Mouse (Mus musculus): ENCODE results near the gene Cyp4f14. TPM values are rescaled to one million over a fixed set of nuclear protein-coding genes. Genes with fewer than 3 reads are reported as not detected.

Gene Cyp4f14
- polyA plus RNA-seq (2015; fragmentation: Nextera tagmentation; extraction: Ambion mirVana), result 0.10 TPM in 1 of 2 replicates, not detected in the other

DNA sequence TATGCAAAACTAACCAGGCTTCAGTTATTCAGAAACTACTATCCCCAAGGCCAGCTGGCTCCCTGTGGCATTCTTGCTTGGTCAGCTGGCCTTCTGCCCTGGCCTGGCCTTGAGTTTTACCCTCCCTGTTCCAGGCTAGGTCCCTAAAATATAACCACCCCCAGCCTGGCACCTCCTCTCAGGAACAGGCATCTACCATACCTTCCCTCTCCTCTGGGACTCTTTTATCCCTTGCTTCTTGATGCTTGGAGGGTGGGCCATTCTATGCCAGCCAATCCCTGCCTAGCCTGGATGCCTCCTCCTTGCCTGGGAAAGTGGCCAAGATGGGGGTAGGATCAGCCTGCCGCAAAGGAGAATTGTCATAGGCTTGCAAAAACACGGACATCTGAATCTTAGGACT, at the start of gene Cyp4f14:
Gene Cyp4f14, minus strand, starts transcription at position 212 of the 400 bp plus-strand sequence.
- WGBS, result 45% methylated on average over 2 of the region's 2 CpGs
- no peaks in the 10 kb centered on the region for H3K36me3 ChIP-seq
- H3K4me2 ChIP-seq (replicated peaks), result no peak within 1 kb of the TSS
- H3K9me3 ChIP-seq, result no peaks in the 10 kb centered on the region
- no peaks in the 10 kb centered on the region for H3K27me3 ChIP-seq
- ATAC-seq (replicated peaks), result no peak
- H3K9ac ChIP-seq (replicated peaks), result no peak within 1 kb of the TSS
- no peak within 1 kb of the TSS for H3K27ac ChIP-seq (replicated peaks)
- no peak within 1 kb of the TSS for H3K4me3 ChIP-seq
- no peaks in the 10 kb centered on the region for H3K4me1 ChIP-seq

DNA sequence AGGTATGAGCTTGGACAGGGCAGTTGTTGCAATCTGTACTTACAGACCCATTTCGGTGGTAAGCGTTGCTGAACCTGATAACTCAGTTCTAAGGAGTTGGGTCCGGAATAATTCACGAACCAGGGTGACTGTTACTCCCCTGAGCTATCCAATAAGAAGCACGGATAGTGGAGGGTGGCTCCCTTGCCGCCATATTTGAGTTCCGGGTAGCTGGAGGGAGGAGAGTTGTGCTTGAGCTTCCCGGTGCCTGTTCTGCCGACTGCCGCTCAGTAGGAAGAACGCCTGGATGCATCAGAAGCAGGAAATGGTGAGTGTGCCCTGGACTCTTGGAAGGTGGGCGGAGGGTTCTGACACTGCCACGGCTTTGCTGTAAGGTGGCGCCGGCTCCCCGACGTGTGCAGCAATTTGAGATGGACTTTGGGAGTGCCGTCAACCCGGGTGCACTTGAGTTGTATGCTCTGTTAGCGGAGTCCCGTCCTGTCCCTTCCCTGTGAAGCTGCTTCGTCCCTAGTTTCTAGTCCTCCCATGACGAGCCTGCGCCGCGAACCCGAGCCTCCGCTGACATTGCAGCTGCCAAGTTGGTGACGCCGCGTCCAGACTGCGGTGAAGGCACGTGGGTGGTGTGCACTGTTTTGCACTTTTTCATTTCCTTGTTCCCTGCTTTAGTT, 48.6 kb upstream of the Cyp4f14 start, which contains the start of gene Zfp472:
Gene Zfp472, plus strand, starts transcription at position 192 of the 668 bp plus-strand sequence.
- H3K27me3 ChIP-seq, result no peaks in the 10 kb centered on the region
- peaks cover 21% of the 10 kb centered on the region for H3K4me1 ChIP-seq
- H3K4me3 ChIP-seq, result peak within 1 kb of the TSS; percentile 92
- no peaks in the 10 kb centered on the region for H3K36me3 ChIP-seq
- WGBS, result under 1% methylated on average over 33 of the region's 33 CpGs
- no peaks in the 10 kb centered on the region for H3K9me3 ChIP-seq
- peak; percentile 100 for ATAC-seq (replicated peaks)
- H3K4me2 ChIP-seq (replicated peaks), result peak within 1 kb of the TSS; percentile 85
- peak within 1 kb of the TSS; percentile 84 for H3K27ac ChIP-seq (replicated peaks)
- H3K9ac ChIP-seq (replicated peaks), result peak within 1 kb of the TSS; percentile 80

GRCm38 (mm10) chr17:32965253-32965622, 48.1 kb upstream of the Cyp4f14 start:
- under 1% methylated on average over 14 of the region's 14 CpGs for WGBS

DNA sequence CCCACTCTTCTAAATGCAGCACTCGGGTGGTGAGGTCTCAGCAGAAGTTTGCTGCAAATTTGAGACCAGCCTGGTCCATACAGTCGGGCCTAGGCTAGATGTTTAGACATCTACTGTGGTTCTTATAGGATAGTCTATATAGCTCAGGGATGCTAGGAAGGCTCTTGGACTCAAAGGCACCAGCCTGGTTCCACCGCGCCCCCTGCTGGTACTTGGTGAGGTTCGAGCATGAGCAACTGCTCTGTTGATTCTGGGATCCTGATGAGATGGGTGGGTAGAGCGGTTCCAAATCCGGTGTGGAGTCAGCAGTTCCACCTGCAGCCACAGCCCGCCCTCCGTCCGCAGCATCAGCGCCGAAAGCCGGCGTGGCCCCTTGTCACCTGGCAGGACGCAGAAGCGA, 34.3 kb upstream of the Cyp4f14 start:
- 32% methylated on average over 16 of the region's 16 CpGs for WGBS
- no peaks in the 10 kb centered on the region for H3K9me3 ChIP-seq
- H3K36me3 ChIP-seq, result no peaks in the 10 kb centered on the region
- H3K4me3 ChIP-seq, result no peak overlapping the region
- no peak for ATAC-seq (replicated peaks)
- H3K27me3 ChIP-seq, result no peaks in the 10 kb centered on the region
- peaks cover 13% of the 10 kb centered on the region for H3K4me1 ChIP-seq
- H3K27ac ChIP-seq (replicated peaks), result no peak overlapping the region
- H3K4me2 ChIP-seq (replicated peaks), result no peak overlapping the region
- no peak overlapping the region for H3K9ac ChIP-seq (replicated peaks)

More at GRCm38 (mm10) chr17:32965253-32965622, 48.1 kb upstream of the Cyp4f14 start:
- Histone ChIP-seq H3K36me3 (no peaks in the 10 kb centered on the region), H3K27me3 (no peaks in the 10 kb centered on the region), H3K4me3 (peak overlapping the region; percentile 92), H3K9me3 (no peaks in the 10 kb centered on the region), H3K27ac (replicated peaks) (peak overlapping the region; percentile 84; the same call in 1 of the 2 replicates), H3K4me1 (peaks cover 21% of the 10 kb centered on the region), H3K4me2 (replicated peaks) (peak overlapping the region; percentile 85), H3K9ac (replicated peaks) (peak overlapping the region; percentile 64)
- ATAC-seq (replicated peaks), result peak; percentile 74

- no peak for ATAC-seq (replicated peaks)
- WGBS, result 83% methylated on average over 11 of the region's 11 CpGs
- H3K4me3 ChIP-seq, result no peak overlapping the region
Measured at GRCm38 (mm10) chr17:32951006-32951405, 33.9 kb upstream of the Cyp4f14 start.

GRCm38 (mm10) chr17:32950136-32950535, 33.0 kb upstream of the Cyp4f14 start:
- WGBS, result 88% methylated on average over 3 of the region's 3 CpGs
- H3K9ac ChIP-seq (replicated peaks), result no peak overlapping the region
- H3K4me1 ChIP-seq, result peaks cover 16% of the 10 kb centered on the region
- no peaks in the 10 kb centered on the region for H3K9me3 ChIP-seq
- H3K4me3 ChIP-seq, result no peak overlapping the region
- H3K36me3 ChIP-seq, result no peaks in the 10 kb centered on the region
- no peaks in the 10 kb centered on the region for H3K27me3 ChIP-seq
- no peak overlapping the region for H3K4me2 ChIP-seq (replicated peaks)
- no peak for ATAC-seq (replicated peaks)
- H3K27ac ChIP-seq (replicated peaks), result no peak overlapping the region

More at GRCm38 (mm10) chr17:32951006-32951405, 33.9 kb upstream of the Cyp4f14 start:
- Histone ChIP-seq H3K9ac (replicated peaks) (no peak overlapping the region), H3K4me1 (peaks cover 16% of the 10 kb centered on the region), H3K4me2 (replicated peaks) (no peak overlapping the region), H3K27ac (replicated peaks) (no peak overlapping the region), H3K27me3 (no peaks in the 10 kb centered on the region), H3K36me3 (no peaks in the 10 kb centered on the region), H3K9me3 (no peaks in the 10 kb centered on the region)

- Histone ChIP-seq H3K4me2 (replicated peaks) (peak within 1 kb of the TSS; percentile 58), H3K36me3 (no peaks in the 10 kb centered on the region), H3K9ac (replicated peaks) (peak within 1 kb of the TSS; percentile 47), H3K27me3 (no peaks in the 10 kb centered on the region), H3K4me1 (peaks cover 16% of the 10 kb centered on the region), H3K9me3 (no peaks in the 10 kb centered on the region), H3K4me3 (peak within 1 kb of the TSS; percentile 49), H3K27ac (replicated peaks) (peak within 1 kb of the TSS; percentile 24; the same call in 1 of the 2 replicates)
- peak; percentile 94 for ATAC-seq (replicated peaks)
- 39% methylated on average over 12 of the region's 12 CpGs for WGBS
Measured at GRCm38 (mm10) chr17:32947215-32947914, 30.2 kb upstream of the Cyp4f14 start, which contains the start of gene Cyp4f13. Cyp4f13 (minus strand) TSS chr17:32947402.

- H3K4me1 ChIP-seq, result peaks cover 16% of the 10 kb centered on the region
- no peaks in the 10 kb centered on the region for H3K36me3 ChIP-seq
- peak overlapping the region; percentile 49 for H3K4me3 ChIP-seq
- ATAC-seq (replicated peaks), result no peak
- peak overlapping the region; percentile 47 for H3K9ac ChIP-seq (replicated peaks)
- 72% methylated on average over 9 of the region's 9 CpGs for WGBS
- H3K4me2 ChIP-seq (replicated peaks), result peak overlapping the region; percentile 58
- H3K9me3 ChIP-seq, result no peaks in the 10 kb centered on the region
- H3K27me3 ChIP-seq, result no peaks in the 10 kb centered on the region
- 0 out of 2 replicates have a peak overlapping the region, but pooled peaks have one; percentile 19 for H3K27ac ChIP-seq (replicated peaks)
Measured at GRCm38 (mm10) chr17:32946716-32947115, 29.6 kb upstream of the Cyp4f14 start.

DNA sequence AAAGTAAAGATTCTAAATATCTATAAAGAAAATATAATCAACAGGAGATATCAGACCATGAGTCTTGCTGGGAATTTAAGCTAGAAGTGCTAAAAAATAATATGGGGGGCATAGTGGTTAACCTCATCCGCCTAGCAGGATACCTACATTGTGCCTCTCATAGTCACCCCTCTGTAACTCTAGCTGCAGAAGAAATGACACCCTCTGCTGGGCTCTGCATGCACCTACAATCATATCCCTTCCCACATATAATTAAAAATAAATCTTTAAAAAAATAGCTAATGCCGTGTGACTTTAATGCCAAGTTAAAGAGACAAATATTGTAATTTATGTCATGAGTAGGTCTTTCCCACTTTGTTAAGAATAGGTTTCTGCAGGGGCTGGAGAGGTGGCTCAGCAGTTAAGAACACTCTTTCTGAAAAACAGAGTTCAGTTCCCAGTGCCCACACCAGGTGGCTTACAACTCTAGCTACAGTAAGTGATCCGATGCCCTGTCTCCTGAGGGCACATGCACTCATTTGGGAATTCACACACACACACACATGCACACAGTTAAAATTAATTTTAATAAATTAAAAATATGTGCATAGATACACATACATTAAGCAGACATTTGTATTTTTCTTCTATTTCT, 27.4 kb upstream of the Cyp4f14 start:
- Histone ChIP-seq H3K36me3 (no peaks in the 10 kb centered on the region), H3K4me1 (peaks cover 16% of the 10 kb centered on the region), H3K4me2 (replicated peaks) (no peak overlapping the region), H3K9ac (replicated peaks) (no peak overlapping the region), H3K27me3 (no peaks in the 10 kb centered on the region), H3K4me3 (no peak overlapping the region), H3K27ac (replicated peaks) (no peak overlapping the region), H3K9me3 (no peaks in the 10 kb centered on the region)
- ATAC-seq (replicated peaks), result no peak
- 65% methylated on average over 3 of the region's 3 CpGs for WGBS

GRCm38 (mm10) chr17:32943661-32944060, 26.5 kb upstream of the Cyp4f14 start:
- H3K4me1 ChIP-seq, result peaks cover 16% of the 10 kb centered on the region
- H3K27ac ChIP-seq (replicated peaks), result no peak overlapping the region
- 81% methylated on average over 3 of the region's 3 CpGs for WGBS
- H3K27me3 ChIP-seq, result no peaks in the 10 kb centered on the region
- H3K4me2 ChIP-seq (replicated peaks), result no peak overlapping the region
- ATAC-seq (replicated peaks), result no peak
- H3K4me3 ChIP-seq, result no peak overlapping the region
- H3K9me3 ChIP-seq, result no peaks in the 10 kb centered on the region
- no peak overlapping the region for H3K9ac ChIP-seq (replicated peaks)
- no peaks in the 10 kb centered on the region for H3K36me3 ChIP-seq

DNA sequence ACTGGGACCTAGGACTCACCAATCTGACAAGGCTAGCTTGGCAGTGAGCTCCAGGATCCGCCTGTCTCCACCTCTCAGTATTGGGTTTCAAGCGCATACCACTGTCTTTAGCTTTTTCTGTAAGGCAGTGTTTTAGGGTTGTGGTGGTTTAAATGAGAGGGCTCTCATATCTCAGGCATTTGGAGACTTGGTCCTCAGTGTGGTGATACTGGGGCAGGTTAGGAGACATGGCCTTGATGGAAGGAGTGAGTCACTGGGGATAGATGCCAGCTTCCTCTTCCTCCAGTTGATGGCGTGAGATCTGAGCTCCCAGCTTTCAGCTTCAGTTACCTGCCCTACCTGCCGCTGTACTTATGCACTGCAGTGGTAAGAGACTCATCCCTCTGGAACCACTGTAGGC, 22.7 kb upstream of the Cyp4f14 start:
- H3K4me1 ChIP-seq, result no peaks in the 10 kb centered on the region
- ATAC-seq (replicated peaks), result no peak
- no peak overlapping the region for H3K4me3 ChIP-seq
- no peaks in the 10 kb centered on the region for H3K36me3 ChIP-seq
- WGBS, result 87% methylated on average over 4 of the region's 4 CpGs
- H3K9me3 ChIP-seq, result no peaks in the 10 kb centered on the region
- no peak overlapping the region for H3K9ac ChIP-seq (replicated peaks)
- no peak overlapping the region for H3K4me2 ChIP-seq (replicated peaks)
- no peak overlapping the region for H3K27ac ChIP-seq (replicated peaks)
- H3K27me3 ChIP-seq, result no peaks in the 10 kb centered on the region

DNA sequence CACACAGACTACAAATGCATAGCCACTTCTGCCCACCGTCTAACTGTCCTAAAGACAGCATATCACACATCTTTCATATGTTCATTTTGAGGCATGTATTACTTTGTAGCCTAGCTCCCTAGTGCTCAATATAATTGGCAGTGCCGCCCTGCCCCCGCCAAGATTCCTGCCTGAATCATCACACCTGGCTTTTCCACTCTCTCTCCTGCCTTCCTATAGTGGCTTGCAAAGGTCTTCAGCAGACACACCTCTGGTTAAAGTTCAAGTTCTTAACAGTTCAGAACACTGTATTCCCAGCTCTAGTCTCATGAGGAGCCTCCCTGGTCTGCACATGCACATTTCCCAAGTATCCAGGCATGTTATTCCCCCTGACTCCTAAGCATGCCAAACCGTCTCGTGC, 10.7 kb upstream of the Cyp4f14 start:
- WGBS, result 88% methylated on average over 5 of the region's 5 CpGs
- Histone ChIP-seq H3K4me2 (replicated peaks) (no peak overlapping the region), H3K4me1 (peaks cover 6% of the 10 kb centered on the region; the same call in 1 of the 2 replicates), H3K27me3 (no peaks in the 10 kb centered on the region), H3K27ac (replicated peaks) (no peak overlapping the region), H3K4me3 (no peak overlapping the region), H3K9ac (replicated peaks) (no peak overlapping the region), H3K9me3 (no peaks in the 10 kb centered on the region), H3K36me3 (no peaks in the 10 kb centered on the region)
- no peak for ATAC-seq (replicated peaks)

Measured in forebrain, embryonic 15.5 days (tissue).